Mouse (Mus musculus) frontal cortex, adult (tissue): Measurements from ENCODE around the gene Hist1h3d.
A peak's percentile ranks its signal among the peaks of the same experiment; 100 is the strongest.
"Not testable (repeated sequence)": the region's sequence is repeated elsewhere in the genome, so short reads cannot be mapped to it uniquely, and the experiment has no call there.

Source experiments
- ATAC-seq: cut with Nextera tagmentation; 2 replicates; pipeline ENCODE4 v1.9.2; 2017; ENCODE audit warnings: mild to moderate bottlenecking, moderate library complexity, mixed read lengths; ENCODE audit not compliant: low TSS enrichment

The Hist1h3d gene

DNA sequence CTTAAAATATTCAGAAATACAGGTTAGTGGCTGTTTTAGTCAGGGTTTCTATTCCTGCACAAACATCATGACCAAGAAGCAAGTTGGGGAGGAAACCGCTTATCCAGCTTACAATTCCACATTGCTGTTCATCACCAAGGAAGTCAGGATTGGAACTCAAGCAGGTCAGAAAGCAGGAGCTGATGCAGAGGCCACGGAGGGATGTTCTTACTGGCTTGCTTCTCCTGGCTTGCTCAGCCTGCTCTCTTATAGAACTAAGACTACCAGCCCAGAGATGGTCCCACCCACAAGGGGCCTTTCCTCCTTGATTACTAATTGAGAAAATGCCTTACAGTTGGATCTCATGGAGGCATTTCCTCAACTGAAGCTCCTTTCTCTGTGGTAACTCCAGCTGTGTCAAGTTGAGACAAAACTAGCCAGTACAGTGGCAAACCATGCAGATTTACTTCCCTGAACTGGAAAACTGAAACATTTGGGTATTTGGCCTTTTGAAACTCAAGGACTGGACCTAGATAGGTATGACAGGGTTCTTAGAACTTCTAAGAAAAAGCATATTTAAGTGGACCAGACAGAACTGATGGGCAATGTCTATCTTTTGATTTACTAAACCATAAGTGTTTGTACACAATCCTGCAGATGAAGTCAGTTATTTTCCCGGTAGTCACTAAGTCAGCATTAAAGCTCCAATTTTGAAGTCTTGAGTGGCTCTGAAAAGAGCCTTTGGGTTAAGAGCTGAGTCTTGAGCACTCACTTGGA is 33.2 kb upstream of the Hist1h3d start:
- ATAC-seq = not testable (repeated sequence)

DNA sequence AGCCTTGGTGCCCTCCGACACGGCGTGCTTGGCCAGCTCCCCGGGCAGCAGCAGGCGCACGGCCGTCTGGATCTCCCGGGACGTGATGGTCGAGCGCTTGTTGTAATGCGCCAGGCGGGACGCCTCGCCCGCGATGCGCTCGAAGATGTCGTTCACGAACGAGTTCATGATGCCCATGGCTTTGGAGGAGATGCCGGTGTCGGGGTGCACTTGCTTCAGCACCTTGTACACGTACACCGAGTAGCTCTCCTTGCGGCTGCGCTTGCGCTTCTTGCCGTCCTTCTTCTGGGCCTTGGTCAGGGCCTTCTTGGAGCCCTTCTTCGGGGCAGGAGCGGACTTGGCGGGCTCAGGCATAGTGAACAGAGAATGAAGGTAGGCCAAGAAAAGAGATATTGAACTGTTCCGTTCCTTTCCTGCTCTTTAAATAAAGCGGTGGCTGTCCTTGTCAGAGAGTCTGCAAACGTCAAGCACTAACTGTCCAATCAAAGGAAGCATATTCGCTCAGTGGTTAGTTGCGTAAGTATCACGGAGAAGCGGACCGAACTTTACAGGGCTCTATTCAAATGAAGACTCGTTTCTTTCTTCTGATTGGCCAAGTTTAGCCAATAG is 32.5 kb upstream of the Hist1h3d start, which contains the start of gene Hist1h2bh:
Gene Hist1h2bh, minus strand, starts transcription at position 394 of the 609 bp plus-strand sequence.
- peak; percentile 98 for ATAC-seq

DNA sequence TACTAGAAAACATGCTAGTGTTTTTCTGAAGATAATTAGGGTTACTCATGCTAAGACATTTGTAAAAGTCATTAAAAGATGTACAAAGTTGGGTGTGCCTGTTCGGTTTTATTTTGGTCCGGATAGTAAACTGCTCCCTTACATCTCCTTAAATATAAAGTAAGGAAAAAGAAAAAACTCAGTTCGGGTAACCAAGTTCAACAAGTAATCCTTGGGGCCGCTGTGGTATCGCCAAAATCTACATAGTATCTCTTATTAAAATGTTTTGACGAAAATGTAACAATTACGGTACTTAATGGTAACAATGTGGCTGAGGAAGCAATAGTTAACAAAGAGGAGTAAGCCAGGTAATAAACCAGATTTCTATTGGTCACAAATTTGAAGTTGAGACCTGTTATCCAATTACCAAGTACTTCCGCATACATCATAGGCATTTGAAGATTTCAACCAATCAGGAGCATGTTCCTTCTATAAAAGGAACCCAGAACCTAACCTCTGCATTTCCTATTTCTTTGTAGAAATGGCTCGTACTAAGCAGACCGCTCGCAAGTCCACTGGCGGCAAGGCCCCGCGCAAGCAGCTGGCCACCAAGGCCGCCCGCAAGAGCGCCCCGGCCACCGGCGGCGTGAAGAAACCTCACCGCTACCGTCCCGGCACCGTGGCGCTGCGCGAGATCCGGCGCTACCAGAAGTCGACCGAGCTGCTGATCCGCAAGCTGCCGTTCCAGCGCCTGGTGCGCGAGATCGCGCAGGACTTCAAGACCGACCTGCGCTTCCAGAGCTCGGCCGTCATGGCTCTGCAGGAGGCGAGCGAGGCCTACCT is 31.4 kb upstream of the Hist1h3d start, which contains the start of gene Hist1h3f:
Gene Hist1h3f, plus strand, starts transcription at position 88 of the 822 bp plus-strand sequence.
- peak; percentile 95 for ATAC-seq

DNA sequence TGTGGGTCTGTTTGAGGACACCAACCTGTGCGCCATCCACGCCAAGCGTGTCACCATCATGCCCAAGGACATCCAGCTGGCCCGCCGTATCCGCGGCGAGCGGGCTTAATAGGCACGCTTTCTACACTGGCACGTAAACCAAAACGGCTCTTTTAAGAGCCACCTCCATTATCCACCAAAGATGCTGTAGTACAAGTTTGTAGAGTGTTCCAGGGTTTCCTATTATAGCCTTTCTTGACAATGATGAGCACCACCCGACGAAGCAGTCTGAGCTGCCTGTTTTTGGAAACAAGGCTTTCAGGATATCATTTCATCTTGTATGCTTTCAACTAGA is 30.8 kb upstream of the Hist1h3d start:
- ATAC-seq = peak; percentile 53

DNA sequence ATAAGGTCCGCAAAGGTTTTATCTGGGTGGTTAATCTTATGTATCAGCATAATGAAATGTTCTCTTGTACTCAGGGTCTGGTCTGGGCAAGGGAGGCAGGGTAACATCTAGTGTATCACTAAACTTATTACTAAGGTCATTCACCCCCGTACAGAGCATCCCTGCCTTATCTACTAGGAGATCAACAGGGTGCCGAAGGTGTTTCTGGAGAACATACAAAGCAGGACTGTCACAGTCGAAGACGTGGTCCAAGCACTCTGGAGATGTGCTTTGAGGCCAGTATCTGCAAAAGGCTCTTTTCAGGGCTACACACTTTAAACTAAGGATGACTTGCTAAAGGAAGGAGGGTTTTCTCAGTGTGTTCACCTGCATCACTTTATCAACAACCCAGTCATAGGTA is 28.9 kb upstream of the Hist1h3d start:
- no peak for ATAC-seq

DNA sequence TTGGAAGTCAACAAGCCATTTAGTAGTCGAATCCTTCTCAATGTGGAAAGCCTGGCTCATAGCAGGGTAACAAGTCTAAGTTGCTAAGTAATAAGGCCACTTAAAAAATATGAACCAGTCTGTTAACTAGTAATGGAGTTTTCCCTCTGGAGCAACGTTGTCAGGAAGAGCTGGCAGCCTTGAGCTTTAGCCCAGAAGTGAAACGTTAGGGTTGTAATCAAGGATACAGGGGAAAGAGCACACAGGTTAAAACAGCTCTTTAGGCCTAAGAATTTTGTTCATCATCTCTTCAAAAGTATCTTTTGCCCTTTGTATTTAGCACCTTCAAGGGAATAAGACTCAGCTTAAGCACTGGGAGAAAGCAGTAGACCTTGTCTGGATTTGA is 24.8 kb upstream of the Hist1h3d start:
- no peak for ATAC-seq

DNA sequence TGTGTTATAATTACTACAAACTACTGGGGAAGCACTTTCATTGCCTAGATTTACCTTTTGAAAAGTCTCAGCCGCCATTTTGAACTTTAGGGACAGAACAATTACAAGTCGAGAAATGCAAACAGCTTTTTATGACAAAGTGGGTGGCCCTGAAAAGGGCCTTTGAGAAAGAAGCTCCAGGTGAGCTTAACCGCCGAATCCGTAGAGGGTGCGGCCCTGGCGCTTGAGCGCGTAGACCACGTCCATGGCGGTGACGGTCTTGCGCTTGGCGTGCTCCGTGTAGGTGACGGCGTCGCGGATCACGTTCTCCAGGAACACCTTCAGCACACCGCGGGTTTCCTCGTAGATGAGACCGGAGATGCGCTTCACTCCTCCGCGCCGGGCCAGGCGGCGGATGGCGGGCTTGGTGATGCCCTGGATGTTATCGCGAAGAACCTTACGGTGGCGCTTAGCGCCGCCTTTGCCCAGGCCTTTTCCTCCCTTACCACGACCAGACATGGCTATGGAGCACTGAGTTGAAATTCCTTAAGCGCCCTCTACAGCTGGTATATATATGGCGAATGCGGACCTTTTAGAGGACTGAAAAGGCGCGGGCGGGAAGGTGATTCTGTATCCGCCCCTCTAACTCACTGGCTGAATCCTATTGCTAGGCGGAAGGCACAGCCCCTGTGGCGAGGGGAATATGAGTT is 24.3 kb upstream of the Hist1h3d start, which contains the start of gene Hist1h4f:
Gene Hist1h4f, minus strand, starts transcription at position 503 of the 689 bp plus-strand sequence.
- peak; percentile 88 for ATAC-seq

DNA sequence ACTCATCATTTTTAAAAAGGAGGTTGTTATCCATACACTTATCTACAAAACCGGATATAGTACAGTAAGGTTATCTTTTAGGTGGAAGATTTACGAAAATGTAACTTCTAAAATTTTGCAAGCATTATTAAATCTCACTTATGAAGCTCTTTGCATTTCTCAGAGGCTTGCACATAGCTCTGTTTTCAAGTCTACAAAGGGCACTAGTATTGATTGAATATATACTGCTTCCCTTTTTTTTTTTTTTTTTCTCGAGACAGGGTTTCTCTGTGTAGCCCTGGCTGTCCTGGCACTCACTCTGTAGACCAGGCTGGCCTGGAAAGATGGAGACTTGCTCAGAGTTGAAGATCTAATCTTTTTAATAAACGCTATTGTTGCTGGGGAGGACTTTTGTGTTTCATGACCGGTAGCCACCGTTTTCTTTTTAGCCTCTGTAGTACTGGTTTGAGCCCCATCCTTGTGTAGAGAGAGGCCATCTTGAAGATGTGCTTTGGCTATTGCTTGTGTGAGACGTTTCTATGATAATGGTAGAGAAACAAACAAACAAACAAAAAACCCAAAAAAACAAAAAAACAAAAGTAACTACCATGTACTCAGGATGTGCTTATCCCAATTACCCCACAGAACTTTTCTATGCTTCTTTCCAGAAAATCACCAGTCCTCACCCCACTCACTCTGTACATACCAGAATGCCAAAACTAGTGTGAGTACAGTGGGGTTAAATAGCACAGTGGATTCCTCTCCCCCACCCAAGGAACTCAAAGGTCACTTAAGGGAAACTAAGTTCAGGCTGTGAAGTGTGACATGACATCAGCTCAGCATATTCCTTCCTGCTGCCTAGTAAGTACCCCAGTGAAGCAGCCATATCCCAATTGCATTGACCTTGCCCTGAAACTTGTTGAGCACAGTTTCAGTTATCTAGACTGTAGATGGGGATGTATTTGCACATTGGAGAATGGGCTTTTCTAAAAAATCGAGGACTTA is 23.3 kb upstream of the Hist1h3d start:
- ATAC-seq = no peak

DNA sequence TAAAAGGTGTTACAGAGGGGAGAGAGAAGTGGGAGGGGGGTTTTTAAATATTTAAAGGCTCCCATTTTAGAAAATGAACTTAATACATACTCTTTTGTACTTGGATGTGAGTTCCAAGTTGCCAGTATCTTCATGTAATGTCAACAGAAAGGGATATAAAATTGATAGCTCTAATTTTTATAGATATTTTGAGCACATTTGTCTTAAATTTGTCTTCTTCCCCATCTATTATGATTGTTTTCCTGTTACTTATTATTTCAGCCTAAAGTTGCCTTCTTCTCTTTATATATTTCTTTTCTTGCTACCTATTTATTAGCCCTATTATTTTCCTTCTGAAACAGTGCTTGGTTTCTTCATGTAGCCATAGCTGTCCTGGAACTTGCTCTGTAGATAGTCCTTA is 22.6 kb upstream of the Hist1h3d start, which contains the start of gene Hist1h1d:
Gene Hist1h1d, plus strand, starts transcription at position 301 of the 400 bp plus-strand sequence.
- ATAC-seq = no peak

DNA sequence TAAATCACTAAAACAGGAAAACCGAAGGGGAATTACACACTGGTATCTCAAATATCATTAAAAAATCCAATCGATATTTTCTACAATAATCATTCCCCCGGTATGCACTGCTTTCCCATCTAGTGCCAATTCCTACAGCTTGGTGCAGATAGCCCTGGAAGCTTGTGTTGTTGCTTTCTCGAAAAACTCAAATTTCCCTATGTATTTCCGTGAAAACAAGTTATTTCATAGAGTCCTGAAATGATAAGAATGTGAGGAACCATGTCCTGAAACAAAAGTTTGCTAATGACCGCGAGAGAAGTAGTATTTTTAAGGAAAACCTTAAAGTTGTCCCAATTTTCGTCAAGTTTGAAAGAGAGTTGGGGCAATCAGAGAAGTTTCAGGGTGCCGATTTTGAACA is 21.2 kb upstream of the Hist1h3d start:
- ATAC-seq = no peak

DNA sequence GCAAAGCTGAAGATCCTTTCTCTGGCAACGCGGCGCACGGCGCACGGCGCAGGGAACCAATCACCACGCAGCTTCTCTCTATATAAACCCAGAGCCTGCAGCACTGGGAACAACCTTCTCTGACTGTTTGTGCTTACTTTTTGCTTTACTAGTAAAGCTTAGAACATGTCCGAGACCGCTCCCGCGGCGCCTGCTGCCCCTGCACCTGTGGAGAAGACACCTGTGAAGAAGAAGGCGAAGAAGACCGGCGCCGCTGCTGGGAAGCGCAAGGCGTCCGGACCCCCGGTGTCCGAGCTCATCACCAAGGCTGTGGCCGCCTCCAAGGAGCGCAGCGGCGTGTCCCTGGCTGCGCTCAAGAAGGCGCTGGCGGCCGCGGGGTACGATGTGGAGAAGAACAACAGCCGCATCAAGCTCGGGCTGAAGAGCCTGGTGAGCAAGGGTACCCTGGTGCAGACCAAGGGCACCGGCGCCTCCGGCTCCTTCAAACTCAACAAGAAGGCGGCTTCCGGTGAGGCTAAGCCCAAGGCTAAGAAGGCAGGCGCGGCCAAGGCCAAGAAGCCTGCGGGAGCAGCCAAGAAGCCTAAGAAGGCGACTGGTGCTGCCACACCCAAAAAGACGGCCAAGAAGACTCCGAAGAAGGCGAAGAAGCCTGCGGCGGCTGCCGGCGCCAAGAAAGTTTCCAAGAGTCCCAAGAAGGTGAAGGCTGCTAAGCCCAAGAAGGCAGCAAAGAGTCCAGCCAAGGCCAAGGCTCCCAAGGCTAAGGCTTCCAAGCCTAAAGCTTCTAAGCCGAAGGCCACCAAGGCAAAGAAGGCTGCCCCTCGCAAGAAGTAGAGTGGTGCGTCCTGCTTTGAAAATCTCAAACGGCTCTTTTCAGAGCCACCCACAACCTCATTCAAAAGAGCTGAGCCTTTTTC is 20.4 kb upstream of the Hist1h3d start:
- ATAC-seq = peak; percentile 71

DNA sequence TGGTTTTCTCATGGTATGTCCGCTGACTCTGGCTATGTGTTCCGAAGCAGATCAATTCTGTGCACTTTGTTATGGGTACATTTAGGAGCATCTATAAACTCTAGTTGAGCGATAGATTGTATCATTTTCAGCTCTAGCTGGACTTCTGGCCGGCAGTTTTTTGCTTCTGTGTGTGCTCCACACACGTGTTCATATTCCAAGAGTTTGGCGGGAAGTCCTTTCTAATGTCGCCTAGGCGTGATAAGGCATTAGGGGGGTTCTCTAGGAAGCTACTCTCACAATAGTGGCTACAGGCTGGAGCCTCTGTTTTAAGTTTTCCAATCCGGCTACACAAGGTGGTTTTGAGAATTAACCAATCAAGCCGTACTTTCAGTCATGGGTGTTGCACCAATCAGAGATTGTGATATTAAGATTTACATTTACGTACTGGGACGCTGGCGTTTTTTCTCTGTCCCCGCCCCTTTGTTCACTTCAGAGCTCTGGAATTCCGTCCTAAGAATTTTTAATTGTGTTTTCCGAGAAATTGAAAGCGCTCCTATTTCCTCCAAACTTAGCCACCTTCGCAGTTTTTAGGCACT is 19.6 kb upstream of the Hist1h3d start:
- ATAC-seq = peak; percentile 86

DNA sequence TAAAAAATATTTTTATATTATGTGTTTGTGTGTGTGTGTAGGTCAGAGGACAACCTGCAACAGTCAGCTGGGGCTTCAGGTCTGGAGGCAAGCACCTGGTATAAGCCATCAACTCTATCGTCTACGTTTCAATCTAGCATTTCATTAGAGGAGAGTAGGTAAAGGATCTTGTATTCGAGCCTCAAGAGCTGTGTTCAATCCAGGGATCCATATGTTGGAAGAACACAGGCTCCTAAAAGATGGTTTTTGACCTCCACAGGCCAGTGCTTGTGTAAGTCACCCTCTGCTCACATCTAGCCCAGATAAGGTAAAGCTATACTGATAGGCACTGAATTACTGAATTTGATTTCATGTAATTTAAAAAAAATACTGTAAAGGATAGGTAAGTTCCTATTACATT is 18.7 kb upstream of the Hist1h3d start:
- no peak for ATAC-seq

DNA sequence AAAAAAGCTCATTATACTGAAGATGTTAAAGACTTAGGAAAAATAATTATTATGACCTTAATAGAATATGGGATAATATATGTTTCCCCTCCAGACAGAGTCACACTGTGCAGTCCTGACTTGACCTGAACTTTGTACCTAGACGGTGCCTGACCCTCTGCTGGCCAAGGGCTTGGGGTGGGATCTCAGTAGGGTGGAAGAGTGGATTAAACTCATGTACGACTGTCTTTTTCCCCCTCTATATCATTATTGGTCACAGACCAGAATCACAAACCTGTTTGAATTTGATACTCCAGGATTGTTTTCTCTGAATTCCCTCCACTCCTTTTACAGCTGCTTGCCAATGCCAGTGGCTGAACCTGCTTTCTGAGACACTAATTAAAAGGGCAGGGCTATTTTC is 14.9 kb upstream of the Hist1h3d start:
- ATAC-seq = not testable (repeated sequence)

DNA sequence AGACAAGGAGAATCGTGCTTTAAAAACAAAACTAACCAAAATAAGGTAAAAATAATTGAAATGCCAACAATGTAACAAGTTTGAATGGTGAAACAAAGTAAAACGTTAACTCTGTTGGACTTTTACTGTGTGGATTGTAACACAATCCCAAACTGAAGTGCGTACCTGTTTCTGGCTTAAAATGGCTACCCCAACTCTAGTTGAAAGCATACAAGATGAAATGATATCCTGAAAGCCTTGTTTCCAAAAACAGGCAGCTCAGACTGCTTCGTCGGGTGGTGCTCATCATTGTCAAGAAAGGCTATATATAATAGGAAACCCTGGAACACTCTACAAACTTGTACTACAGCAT is 14.1 kb upstream of the Hist1h3d start:
- ATAC-seq = not testable (repeated sequence)

DNA sequence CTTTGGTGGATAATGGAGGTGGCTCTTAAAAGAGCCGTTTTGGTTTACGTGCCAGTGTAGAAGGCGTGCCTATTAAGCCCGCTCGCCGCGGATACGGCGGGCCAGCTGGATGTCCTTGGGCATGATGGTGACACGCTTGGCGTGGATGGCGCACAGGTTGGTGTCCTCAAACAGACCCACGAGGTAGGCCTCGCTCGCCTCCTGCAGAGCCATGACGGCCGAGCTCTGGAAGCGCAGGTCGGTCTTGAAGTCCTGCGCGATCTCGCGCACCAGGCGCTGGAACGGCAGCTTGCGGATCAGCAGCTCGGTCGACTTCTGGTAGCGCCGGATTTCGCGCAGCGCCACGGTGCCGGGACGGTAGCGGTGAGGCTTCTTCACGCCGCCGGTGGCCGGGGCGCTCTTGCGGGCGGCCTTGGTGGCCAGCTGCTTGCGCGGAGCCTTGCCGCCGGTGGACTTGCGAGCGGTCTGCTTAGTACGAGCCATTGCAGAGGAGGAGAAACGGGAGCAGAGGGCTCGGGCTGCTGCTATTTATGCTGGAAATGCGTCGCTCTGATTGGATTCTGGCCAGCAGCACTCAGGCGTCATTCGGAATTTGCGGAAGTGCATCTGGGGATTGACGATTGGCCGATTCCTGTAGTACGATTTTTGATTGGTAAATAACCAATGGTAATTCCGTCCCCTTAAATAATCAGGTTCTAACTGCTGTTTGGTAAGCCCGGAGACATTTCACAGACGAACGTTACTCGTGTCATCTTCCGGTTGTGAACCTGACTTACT is 13.5 kb upstream of the Hist1h3d start, which contains the start of gene Hist1h3e:
Gene Hist1h3e, minus strand, starts transcription at position 487 of the 777 bp plus-strand sequence.
- ATAC-seq = peak; percentile 92

DNA sequence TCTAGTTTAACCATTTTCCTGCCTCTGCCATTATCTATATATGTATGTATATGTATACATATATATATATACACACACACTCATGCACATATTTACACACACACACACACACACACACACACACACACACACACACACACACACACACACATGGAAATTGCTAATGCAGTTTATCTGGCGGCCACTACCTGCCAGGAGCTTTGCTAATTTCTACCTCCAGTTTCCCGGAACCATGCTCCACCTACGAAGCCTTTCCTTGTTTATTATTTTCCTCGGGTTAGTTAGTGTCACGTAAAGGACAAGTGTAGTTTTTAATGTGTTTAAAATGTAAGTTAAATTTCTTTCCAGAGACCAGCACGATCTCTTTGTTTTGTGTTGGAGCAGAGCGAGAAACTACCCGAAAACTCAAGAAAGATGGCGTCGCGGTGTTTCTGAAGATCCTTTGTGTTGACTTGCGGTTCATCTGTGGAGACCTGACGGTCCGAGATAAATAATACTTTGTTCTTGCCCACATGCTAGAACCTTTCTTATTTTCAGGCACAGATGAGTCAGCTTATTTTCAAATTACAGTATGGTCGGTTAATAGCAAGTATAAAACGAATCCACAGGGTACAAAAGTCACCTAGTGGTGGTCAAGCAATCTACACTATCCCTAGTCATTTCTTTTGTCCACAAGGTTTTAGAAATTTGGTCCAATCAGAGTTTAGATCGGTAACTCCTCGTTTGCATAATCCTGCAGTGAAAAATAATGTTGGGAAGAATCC is 12.7 kb upstream of the Hist1h3d start:
- peak; percentile 78 for ATAC-seq

DNA sequence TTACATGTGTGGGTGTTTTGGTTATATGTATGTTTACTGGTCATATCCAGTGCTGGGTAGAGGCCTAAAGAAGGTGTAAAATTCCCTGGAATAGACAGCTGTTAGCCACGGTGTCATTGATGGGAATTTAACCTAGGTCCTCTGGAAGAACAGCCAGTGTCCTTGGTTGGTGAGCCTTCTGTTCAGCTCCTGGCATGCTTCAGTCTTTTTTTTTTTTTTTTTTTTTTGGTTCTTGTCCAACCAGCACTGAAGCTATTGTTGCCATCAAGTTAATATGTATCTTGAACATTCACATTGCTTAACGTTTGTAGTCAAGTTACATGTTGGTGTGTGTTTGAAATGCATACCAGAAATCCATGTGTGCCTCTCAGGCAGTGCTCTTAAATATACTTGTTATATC is 11.1 kb upstream of the Hist1h3d start:
- no peak for ATAC-seq
